ENCODE assay signal across 35 mouse cellular contexts in genomic region chr14:107499563-107499962, GRCm38 (mm10).
"Had no signal": no experiment of that assay in that cellular context is flagged by ENCODE, and none has a peak within 500 bp of the region (broad histone marks: within the 10 kb centered on the region; RNA-seq: fewer than 3 reads in every experiment).

No protein-coding gene starts in this region.

- H3K4me1 ChIP-seq: heart, embryonic 10.5 days; heart, embryonic 12.5 days; heart, embryonic 13.5 days; heart, embryonic 15.5 days; hindbrain, embryonic 10.5 days; hindbrain, embryonic 12.5 days; hindbrain, embryonic 13.5 days; hindbrain, embryonic 15.5 days; intestine, embryonic 15.5 days; kidney, embryonic 15.5 days had no signal

- H3K9ac ChIP-seq: heart, embryonic 12.5 days; heart, embryonic 13.5 days; heart, embryonic 15.5 days; hindbrain, embryonic 12.5 days; hindbrain, embryonic 13.5 days; hindbrain, embryonic 14.5 days; hindbrain, embryonic 15.5 days; intestine, embryonic 15.5 days; kidney, embryonic 15.5 days had no signal

- DNase-seq: heart, adult 2 months; heart, postnatal 10 days; heart, postnatal 14 days; heart, postnatal 36 days; heart, postnatal 4 days; kidney, adult 11 months; kidney, adult 18-20 months; kidney, adult 2 months; kidney, adult 8-10 months; kidney, adult 9 months; kidney, postnatal 10 days; kidney, postnatal 14 days; kidney, postnatal 25 days; kidney, postnatal 36 days; kidney, postnatal 4 days; layer of hippocampus, adult 9-11 months had no signal

- H3K36me3 ChIP-seq: heart, embryonic 10.5 days; heart, embryonic 12.5 days; heart, embryonic 13.5 days; heart, embryonic 15.5 days; hindbrain, embryonic 10.5 days; hindbrain, embryonic 12.5 days; hindbrain, embryonic 13.5 days; hindbrain, embryonic 15.5 days; intestine, embryonic 15.5 days; kidney, embryonic 15.5 days had no signal

- H3K4me3 ChIP-seq: heart, adult 2 months; heart, embryonic 10.5 days; heart, embryonic 12.5 days; heart, embryonic 13.5 days; heart, embryonic 15.5 days; hindbrain, embryonic 10.5 days; hindbrain, embryonic 12.5 days; hindbrain, embryonic 13.5 days; hindbrain, embryonic 15.5 days; intestine, embryonic 15.5 days; kidney, embryonic 15.5 days; layer of hippocampus, adult 2 months had no signal

- H3K4me2 ChIP-seq: heart, embryonic 11.5 days; heart, embryonic 12.5 days; heart, embryonic 13.5 days; heart, embryonic 15.5 days; hindbrain, embryonic 12.5 days; hindbrain, embryonic 13.5 days; hindbrain, embryonic 14.5 days; hindbrain, embryonic 15.5 days; intestine, embryonic 15.5 days; kidney, embryonic 15.5 days had no signal

- H3K27ac ChIP-seq: heart, adult 2 months; heart, embryonic 10.5 days; heart, embryonic 13.5 days; heart, embryonic 15.5 days; hindbrain, embryonic 10.5 days; hindbrain, embryonic 12.5 days; hindbrain, embryonic 13.5 days; hindbrain, embryonic 14.5 days; hindbrain, embryonic 15.5 days; hindbrain, postnatal 0 days; intestine, embryonic 15.5 days; kidney, embryonic 15.5 days; kidney, postnatal 0 days; layer of hippocampus, adult 2 months had no signal

- ATAC-seq: hindbrain, embryonic 16.5 days; hindbrain, postnatal 0 days; inflammation-experienced regulatory T-cells, adult 6 months; intestine, embryonic 15.5 days; intestine, embryonic 16.5 days; intestine, postnatal 0 days had no signal

- H3K27me3 ChIP-seq: heart, embryonic 12.5 days; heart, embryonic 13.5 days; heart, embryonic 15.5 days; hindbrain, embryonic 12.5 days; hindbrain, embryonic 13.5 days; hindbrain, embryonic 15.5 days; intestine, embryonic 15.5 days; kidney, embryonic 15.5 days had no signal

- H3K9me3 ChIP-seq: heart, embryonic 10.5 days; heart, embryonic 12.5 days; heart, embryonic 13.5 days; heart, embryonic 15.5 days; hindbrain, embryonic 10.5 days; hindbrain, embryonic 12.5 days; hindbrain, embryonic 13.5 days; hindbrain, embryonic 15.5 days; intestine, embryonic 15.5 days; kidney, embryonic 15.5 days had no signal
